Mouse (Mus musculus): Measurements from ENCODE around the gene Pik3ca. TPM values are rescaled to one million over a fixed set of nuclear protein-coding genes. Genes with fewer than 3 reads are reported as not detected.

Pik3ca gene
- polyA plus RNA-seq, 1 experiment, result 8.6 TPM

- H3K4me3 ChIP-seq (ENCODE audit: insufficient read depth, poor library complexity, severe bottlenecking), result no peak overlapping the region
- no peaks in the 10 kb centered on the region for H3K79me2 ChIP-seq (ENCODE audit: control insufficient read depth, insufficient read depth)
- TF ChIP-seq MYOD1 (IDR thresholded peaks at IDR 0.05; ENCODE audit: control insufficient read depth, insufficient read length, low read depth) (no peak), MYOG (IDR thresholded peaks at IDR 0.05; ENCODE audit: control insufficient read depth, extremely low read depth, insufficient read length) (no peak), CTCF (IDR thresholded peaks at IDR 0.05; ENCODE audit: control insufficient read depth, insufficient read depth, insufficient read length) (no peak), USF1 (IDR thresholded peaks at IDR 0.05; ENCODE audit: low read depth) (no peak), FOSL1 (IDR thresholded peaks at IDR 0.05; ENCODE audit: insufficient read depth, low read length, poor library complexity, severe bottlenecking) (no peak), CEBPB (IDR thresholded peaks at IDR 0.05; ENCODE audit: low read depth) (no peak), MAX (IDR thresholded peaks at IDR 0.05) (no peak)
- H3K27me3 ChIP-seq (ENCODE audit: control insufficient read depth, insufficient read depth, insufficient read length), result no peaks in the 10 kb centered on the region
- no peaks in the 10 kb centered on the region for H3K79me3 ChIP-seq (ENCODE audit: low read depth)
- H3K36me3 ChIP-seq (ENCODE audit: control insufficient read depth, insufficient read depth), result no peaks in the 10 kb centered on the region
- no peak overlapping the region for H3ac ChIP-seq (ENCODE audit: control insufficient read depth, insufficient read length, low read depth)
Measured at GRCm38 (mm10) chr3:32379891-32380290, 17.6 kb upstream of the Pik3ca start.

GRCm38 (mm10) chr3:32381556-32381955 is 15.9 kb upstream of the Pik3ca start:
- Histone ChIP-seq H3K4me3 (ENCODE audit: insufficient read depth, poor library complexity, severe bottlenecking) (no peak overlapping the region), H3K27me3 (ENCODE audit: control insufficient read depth, insufficient read depth, insufficient read length) (no peaks in the 10 kb centered on the region), H3K79me2 (ENCODE audit: control insufficient read depth, insufficient read depth) (no peaks in the 10 kb centered on the region), H3ac (ENCODE audit: control insufficient read depth, insufficient read length, low read depth) (no peak overlapping the region), H3K36me3 (ENCODE audit: control insufficient read depth, insufficient read depth) (no peaks in the 10 kb centered on the region), H3K79me3 (ENCODE audit: low read depth) (no peaks in the 10 kb centered on the region)
- TF ChIP-seq CEBPB (IDR thresholded peaks at IDR 0.05; ENCODE audit: low read depth) (no peak), MYOD1 (IDR thresholded peaks at IDR 0.05; ENCODE audit: control insufficient read depth, insufficient read length, low read depth) (no peak), CTCF (IDR thresholded peaks at IDR 0.05; ENCODE audit: control insufficient read depth, insufficient read depth, insufficient read length) (no peak), FOSL1 (IDR thresholded peaks at IDR 0.05; ENCODE audit: insufficient read depth, low read length, poor library complexity, severe bottlenecking) (no peak), MAX (IDR thresholded peaks at IDR 0.05) (no peak), MYOG (IDR thresholded peaks at IDR 0.05; ENCODE audit: control insufficient read depth, extremely low read depth, insufficient read length) (no peak), USF1 (IDR thresholded peaks at IDR 0.05; ENCODE audit: low read depth) (no peak)

- peaks cover 3% of the 10 kb centered on the region for H3K79me3 ChIP-seq (ENCODE audit: low read depth)
- H3K36me3 ChIP-seq (ENCODE audit: control insufficient read depth, insufficient read depth), result no peaks in the 10 kb centered on the region
- H3K27me3 ChIP-seq (ENCODE audit: control insufficient read depth, insufficient read depth, insufficient read length), result no peaks in the 10 kb centered on the region
- H3ac ChIP-seq (ENCODE audit: control insufficient read depth, insufficient read length, low read depth), result no peak overlapping the region
- no peak overlapping the region for H3K4me3 ChIP-seq (ENCODE audit: insufficient read depth, poor library complexity, severe bottlenecking)
- no peak for TF ChIP-seq MYOD1 (IDR thresholded peaks at IDR 0.05; ENCODE audit: control insufficient read depth, insufficient read length, low read depth)
- H3K79me2 ChIP-seq (ENCODE audit: control insufficient read depth, insufficient read depth), result peaks cover 5% of the 10 kb centered on the region
Measured at GRCm38 (mm10) chr3:32392841-32393240, 4.6 kb upstream of the Pik3ca start.

- Histone ChIP-seq H3K79me2 (ENCODE audit: control insufficient read depth, insufficient read depth) (peaks cover 16% of the 10 kb centered on the region), H3K79me3 (ENCODE audit: low read depth) (peaks cover 15% of the 10 kb centered on the region), H3K36me3 (ENCODE audit: control insufficient read depth, insufficient read depth) (no peaks in the 10 kb centered on the region), H3ac (ENCODE audit: control insufficient read depth, insufficient read length, low read depth) (no peak overlapping the region), H3K4me3 (ENCODE audit: insufficient read depth, poor library complexity, severe bottlenecking) (no peak overlapping the region), H3K27me3 (ENCODE audit: control insufficient read depth, insufficient read depth, insufficient read length) (no peaks in the 10 kb centered on the region)
- no peak for TF ChIP-seq CTCF (IDR thresholded peaks at IDR 0.05; ENCODE audit: control insufficient read depth, insufficient read depth, insufficient read length)
- no peak for TF ChIP-seq MYOD1 (IDR thresholded peaks at IDR 0.05; ENCODE audit: control insufficient read depth, insufficient read length, low read depth)
- TF ChIP-seq MAX (IDR thresholded peaks at IDR 0.05), result no peak
- no peak for TF ChIP-seq MYOG (IDR thresholded peaks at IDR 0.05; ENCODE audit: control insufficient read depth, extremely low read depth, insufficient read length)
- TF ChIP-seq CEBPB (IDR thresholded peaks at IDR 0.05; ENCODE audit: low read depth), result no peak
- no peak for TF ChIP-seq FOSL1 (IDR thresholded peaks at IDR 0.05; ENCODE audit: insufficient read depth, low read length, poor library complexity, severe bottlenecking)
- TF ChIP-seq USF1 (IDR thresholded peaks at IDR 0.05; ENCODE audit: low read depth), result no peak
Measured at GRCm38 (mm10) chr3:32393986-32394385, 3.5 kb upstream of the Pik3ca start.

- Histone ChIP-seq H3K79me2 (ENCODE audit: control insufficient read depth, insufficient read depth) (peaks cover 36% of the 10 kb centered on the region), H3K79me3 (ENCODE audit: low read depth) (peaks cover 34% of the 10 kb centered on the region), H3K4me3 (ENCODE audit: insufficient read depth, poor library complexity, severe bottlenecking) (peak overlapping the region; percentile 71), H3K27me3 (ENCODE audit: control insufficient read depth, insufficient read depth, insufficient read length) (no peaks in the 10 kb centered on the region), H3K36me3 (ENCODE audit: control insufficient read depth, insufficient read depth) (no peaks in the 10 kb centered on the region), H3ac (ENCODE audit: control insufficient read depth, insufficient read length, low read depth) (peak overlapping the region; percentile 46)
- TF ChIP-seq CEBPB (IDR thresholded peaks at IDR 0.05; ENCODE audit: low read depth) (no peak), MYOG (IDR thresholded peaks at IDR 0.05; ENCODE audit: control insufficient read depth, extremely low read depth, insufficient read length) (no peak), FOSL1 (IDR thresholded peaks at IDR 0.05; ENCODE audit: insufficient read depth, low read length, poor library complexity, severe bottlenecking) (no peak), MYOD1 (IDR thresholded peaks at IDR 0.05; ENCODE audit: control insufficient read depth, insufficient read length, low read depth) (no peak), CTCF (IDR thresholded peaks at IDR 0.05; ENCODE audit: control insufficient read depth, insufficient read depth, insufficient read length) (no peak), MAX (IDR thresholded peaks at IDR 0.05) (no peak), USF1 (IDR thresholded peaks at IDR 0.05; ENCODE audit: low read depth) (no peak)
Measured at GRCm38 (mm10) chr3:32395771-32396551, 1.5 kb upstream of the Pik3ca start.
